In genomic region chr3:105760063-105760462, GRCm38 (mm10) we compare ENCODE assay signal across 26 mouse cellular contexts.
"Had no signal": no experiment of that assay in that cellular context is flagged by ENCODE, and none has a peak within 500 bp of the region (broad histone marks: within the 10 kb centered on the region; RNA-seq: fewer than 3 reads in every experiment).

No protein-coding gene starts in this region.

- H3K27ac ChIP-seq: heart, adult 2 months; heart, embryonic 13.5 days; heart, embryonic 15.5 days; hindbrain, embryonic 13.5 days; hindbrain, embryonic 15.5 days; hindbrain, postnatal 0 days; kidney, embryonic 15.5 days; kidney, postnatal 0 days; limb, embryonic 10.5 days; limb, embryonic 12.5 days had no signal

- H3K9ac ChIP-seq: heart, embryonic 13.5 days; heart, embryonic 15.5 days; hindbrain, embryonic 13.5 days; hindbrain, embryonic 15.5 days; kidney, embryonic 15.5 days; limb, embryonic 12.5 days had no signal

- H3K9me3 ChIP-seq: heart, embryonic 13.5 days; heart, embryonic 15.5 days; hindbrain, embryonic 13.5 days; hindbrain, embryonic 15.5 days; kidney, embryonic 15.5 days; limb, embryonic 10.5 days; limb, embryonic 12.5 days had no signal

- H3K4me2 ChIP-seq: heart, embryonic 11.5 days; heart, embryonic 13.5 days; heart, embryonic 15.5 days; hindbrain, embryonic 13.5 days; hindbrain, embryonic 15.5 days; kidney, embryonic 15.5 days; limb, embryonic 12.5 days; liver, embryonic 11.5 days had no signal

- H3K36me3 ChIP-seq: heart, embryonic 13.5 days; heart, embryonic 15.5 days; hindbrain, embryonic 13.5 days; hindbrain, embryonic 15.5 days; kidney, embryonic 15.5 days; limb, embryonic 10.5 days; limb, embryonic 12.5 days had no signal

- H3K27me3 ChIP-seq: heart, embryonic 13.5 days; heart, embryonic 15.5 days; hindbrain, embryonic 13.5 days; hindbrain, embryonic 15.5 days; kidney, embryonic 15.5 days; limb, embryonic 12.5 days had no signal

- DNase-seq: gastrocnemius, postnatal 14 days; gastrocnemius, postnatal 36 days; heart, adult 11 months; heart, adult 2 months; heart, postnatal 14 days; heart, postnatal 36 days; kidney, adult 11 months; kidney, adult 2 months; kidney, adult 9 months; kidney, postnatal 14 days; kidney, postnatal 36 days; layer of hippocampus, adult 9-11 months; layer of hippocampus, postnatal 36 days; liver had no signal

- ATAC-seq: hindbrain, postnatal 0 days; intestine, embryonic 16.5 days had no signal

- H3K4me3 ChIP-seq: heart, adult 2 months; heart, embryonic 13.5 days; heart, embryonic 15.5 days; hindbrain, embryonic 13.5 days; hindbrain, embryonic 15.5 days; kidney, embryonic 15.5 days; limb, embryonic 10.5 days; limb, embryonic 12.5 days had no signal
